Mouse (Mus musculus): ENCODE measurements around the gene Usp13.

DNA sequence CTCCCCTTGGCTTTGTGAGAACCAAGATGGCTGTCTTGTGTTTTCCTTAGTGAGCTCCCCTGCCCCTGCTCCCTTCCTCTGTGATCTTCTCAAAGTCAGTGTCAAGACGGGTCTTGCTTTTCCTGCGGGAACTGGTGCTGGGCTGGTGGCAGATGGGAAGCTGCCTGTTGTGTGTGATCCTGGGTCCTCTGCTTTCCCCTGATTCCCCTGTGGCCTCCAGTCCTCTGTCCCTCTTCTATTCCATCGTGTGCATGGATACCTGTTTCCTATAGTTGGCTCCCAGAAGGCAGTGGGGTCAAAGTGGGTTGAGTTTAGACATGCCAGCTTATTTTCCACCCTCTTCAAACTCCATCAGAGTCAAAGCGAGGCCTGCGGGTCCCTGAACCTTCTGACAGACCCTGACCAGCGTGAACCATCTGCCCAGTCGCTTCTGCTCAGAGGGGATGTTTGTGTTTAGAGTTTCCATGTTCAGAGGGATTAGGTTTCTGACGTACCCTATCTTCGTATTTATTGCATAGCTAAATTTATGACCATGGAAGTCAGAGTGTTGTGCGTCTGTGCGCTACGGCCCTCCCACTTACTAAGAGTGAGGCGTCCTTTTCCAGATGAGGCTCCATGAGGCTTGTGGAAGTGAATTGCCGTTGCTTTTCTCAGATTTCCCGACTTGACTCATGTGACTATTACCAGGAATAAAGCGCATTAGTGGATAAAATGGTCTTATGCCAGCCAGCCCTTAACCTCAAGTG is 39.2 kb downstream of the Usp13 start:
- TF ChIP-seq POLR2A (IDR thresholded peaks at IDR 0.05; ENCODE audit: low read depth, low read length) = no peak
- no peak for TF ChIP-seq CTCF (conservative IDR thresholded peaks at IDR 0.05; ENCODE audit: insufficient read depth, insufficient read length, low read depth, low read length)

Data from kidney, adult 2 months (tissue).